Mouse (Mus musculus): ENCODE measurements at regions not wholly inside any gene's neighbourhood (a gene's known extent, or its start where the extent isn't known, plus 50 kb on each side); places are given as distances from the start of the nearest gene placed in this dataset.

GRCm38 (mm10) chr13:71549206-71549831 is 414.2 kb downstream of the Irx1 start:
- TF ChIP-seq CTCF (IDR thresholded peaks at IDR 0.05) (no peak), EP300 (IDR thresholded peaks at IDR 0.05) (no peak)
